Mouse (Mus musculus) megakaryocyte, embryonic 14.5 days (primary cell): ENCODE results near the gene Myl3. TPM values are rescaled to one million over a fixed set of nuclear protein-coding genes. Genes with fewer than 3 reads are reported as not detected.

Source experiments
- H3K27me3 ChIP-seq: replicated peaks from 2 replicates; pipeline ENCODE3; 2012; ENCODE audit warnings: inconsistent platforms
- H3K36me3 ChIP-seq: replicated peaks from 2 replicates; pipeline ENCODE3; 2012; ENCODE audit warnings: low read length, inconsistent platforms, mixed read lengths
- H3K4me1 ChIP-seq: 2 replicates; pipeline ENCODE4 v1.6.1; 2012; ENCODE audit warnings: inconsistent platforms
- H3K4me3 ChIP-seq: replicated peaks from 2 replicates; pipeline ENCODE3; 2012; ENCODE audit warnings: moderate library complexity, mild to moderate bottlenecking, inconsistent platforms
- H3K9me3 ChIP-seq: 2 replicates; pipeline ENCODE4 v1.6.1; 2012; ENCODE audit warnings: inconsistent platforms
- FLI1 ChIP-seq: IDR thresholded peaks from 2 replicates; pipeline ENCODE4 v1.6.1; 2012; ENCODE audit warnings: low read length, inconsistent platforms, mixed read lengths
- GATA1 ChIP-seq: IDR thresholded peaks from 3 replicates; pipeline ENCODE4 v1.6.1; 2012; ENCODE audit warnings: mixed read lengths, low read length, inconsistent platforms, borderline replicate concordance
- polyA plus RNA-seq: library from polyadenylated mRNA; stranded (reverse); fragments of >175 nt; gene quantifications from 2 replicates; pipeline ENCODE4 v1.2.3, GENCODE M21; 2012; ENCODE audit warnings: low replicate concordance; ENCODE audit not compliant: insufficient read depth

Gene Myl3
- polyA plus RNA-seq, 1 experiment, result not detected

- Histone ChIP-seq H3K4me3 (no peak within 1 kb of the TSS), H3K9me3 (no peaks in the 10 kb centered on the region), H3K27me3 (peaks cover 37% of the 10 kb centered on the region), H3K36me3 (no peaks in the 10 kb centered on the region), H3K4me1 (no peaks in the 10 kb centered on the region)
- TF ChIP-seq GATA1 (no peak), FLI1 (no peak)
Observed at GRCm38 (mm10) chr9:110797866-110798265, 56.2 kb downstream of the Myl3 start, which contains the start of gene Prss42. Gene Prss42, plus strand, starts transcription at chr9:110798166.

GRCm38 (mm10) chr9:110800834-110801479 lies 59.3 kb downstream of the Myl3 start:
- Histone ChIP-seq H3K27me3 (peaks cover 38% of the 10 kb centered on the region), H3K4me3 (no peak overlapping the region)

GRCm38 (mm10) chr9:110803294-110803693 lies 61.6 kb downstream of the Myl3 start:
- TF ChIP-seq FLI1 (no peak), GATA1 (no peak)
- H3K4me1 ChIP-seq, result peaks cover 4% of the 10 kb centered on the region; the same call in 1 of the 2 replicates
- peaks cover 11% of the 10 kb centered on the region for H3K9me3 ChIP-seq
- peaks cover 34% of the 10 kb centered on the region for H3K27me3 ChIP-seq
- no peaks in the 10 kb centered on the region for H3K36me3 ChIP-seq
- no peak overlapping the region for H3K4me3 ChIP-seq

More at GRCm38 (mm10) chr9:110800834-110801479, 59.3 kb downstream of the Myl3 start:
- Histone ChIP-seq H3K9me3 (peaks cover 10% of the 10 kb centered on the region), H3K36me3 (no peaks in the 10 kb centered on the region), H3K4me1 (peaks cover 4% of the 10 kb centered on the region; the same call in 1 of the 2 replicates)
- TF ChIP-seq GATA1 (no peak), FLI1 (no peak)

GRCm38 (mm10) chr9:110810051-110810450 lies 68.4 kb downstream of the Myl3 start:
- Histone ChIP-seq H3K9me3 (peaks cover 13% of the 10 kb centered on the region), H3K4me1 (peaks cover 4% of the 10 kb centered on the region; the same call in 1 of the 2 replicates), H3K27me3 (peaks cover 27% of the 10 kb centered on the region), H3K4me3 (no peak overlapping the region), H3K36me3 (no peaks in the 10 kb centered on the region)
- TF ChIP-seq FLI1 (no peak), GATA1 (no peak)

- Histone ChIP-seq H3K9me3 (peaks cover 3% of the 10 kb centered on the region; the same call in 1 of the 2 replicates), H3K4me1 (peaks cover 4% of the 10 kb centered on the region; the same call in 1 of the 2 replicates), H3K27me3 (peaks cover 51% of the 10 kb centered on the region), H3K36me3 (no peaks in the 10 kb centered on the region), H3K4me3 (peak within 1 kb of the TSS; percentile 72)
- no peak for TF ChIP-seq GATA1
Observed at GRCm38 (mm10) chr9:110813789-110814188, 72.1 kb downstream of the Myl3 start, which contains the start of gene Prss44. Gene Prss44, plus strand, starts transcription at chr9:110813994.

Other genes starting within 250 kb of the Myl3 start
- gene Setd2, start 209.3 kb upstream of the Myl3 start, polyA plus RNA-seq, result 0.95 and 4.6 TPM in 2 replicates
- 6.7 and 12.4 TPM in 2 replicates for gene Nradd, start 117.4 kb upstream of the Myl3 start, polyA plus RNA-seq
- gene Nbeal2, start 87.7 kb upstream of the Myl3 start, polyA plus RNA-seq, result 102 and 106 TPM in 2 replicates
- 77.7 and 537 TPM in 2 replicates for gene Ccdc12, start 85.4 kb upstream of the Myl3 start, polyA plus RNA-seq
- 0.11 TPM in 1 of 2 replicates, not detected in the other for gene Pth1r, start 5.3 kb downstream of the Myl3 start, polyA plus RNA-seq
- gene Prss42, start 56.3 kb downstream of the Myl3 start, polyA plus RNA-seq, result not detected in 2 replicates
- gene Prss44, start 72.1 kb downstream of the Myl3 start, polyA plus RNA-seq, result not detected in 2 replicates
- not detected in 2 replicates for gene Prss43, start 84.8 kb downstream of the Myl3 start, polyA plus RNA-seq
- gene Prss45, start 92.7 kb downstream of the Myl3 start, polyA plus RNA-seq, result not detected in 2 replicates
- gene Prss46, start 102.6 kb downstream of the Myl3 start, polyA plus RNA-seq, result not detected in 2 replicates
- 0.70 TPM in 1 of 2 replicates, not detected in the other for gene Prss50, start 116.1 kb downstream of the Myl3 start, polyA plus RNA-seq
- 2.1 and 6.7 TPM in 2 replicates for gene Als2cl, start 138.0 kb downstream of the Myl3 start, polyA plus RNA-seq
- 2.2 and 4.5 TPM in 2 replicates for gene Tmie, start 138.3 kb downstream of the Myl3 start, polyA plus RNA-seq
- not detected in 2 replicates for gene Fam240a, start 175.0 kb downstream of the Myl3 start, polyA plus RNA-seq
- not detected in 2 replicates for gene Tdgf1, start 204.3 kb downstream of the Myl3 start, polyA plus RNA-seq
- gene Lrrc2, start 209.7 kb downstream of the Myl3 start, polyA plus RNA-seq, result not detected in 2 replicates
- gene Rtp3, start 248.7 kb downstream of the Myl3 start, polyA plus RNA-seq, result not detected in 2 replicates